ENCODE assay signal across 25 mouse cellular contexts in genomic region chr7:140754556-140754955, GRCm38 (mm10). TPM values are rescaled to one million over a fixed set of nuclear protein-coding genes. Genes with fewer than 3 reads are reported as not detected.
"Had no signal": no experiment of that assay in that cellular context is flagged by ENCODE, and none has a peak within 500 bp of the region (broad histone marks: within the 10 kb centered on the region; RNA-seq: fewer than 3 reads in every experiment).

No protein-coding gene starts in this region.

- H3K27ac ChIP-seq: neural tube, embryonic 13.5 days; neural tube, embryonic 15.5 days; stomach, embryonic 15.5 days; stomach, postnatal 0 days had no signal

- H3K27me3 ChIP-seq: neural tube, embryonic 13.5 days; neural tube, embryonic 15.5 days; stomach, embryonic 15.5 days had no signal

- H3K4me1 ChIP-seq: neural tube, embryonic 13.5 days; neural tube, embryonic 15.5 days; stomach, embryonic 15.5 days had no signal

- H3K4me3 ChIP-seq: neural tube, embryonic 13.5 days; neural tube, embryonic 15.5 days; stomach, embryonic 15.5 days had no signal

- H3K9me3 ChIP-seq: neural tube, embryonic 15.5 days; stomach, embryonic 15.5 days had no signal

- H3K9ac ChIP-seq: neural tube, embryonic 13.5 days; neural tube, embryonic 15.5 days; stomach, embryonic 15.5 days had no signal

- DNase-seq: retina, postnatal 1 day; right cerebral cortex, adult 18-20 months; right cerebral cortex, postnatal 14 days; right cerebral cortex, postnatal 25 days; right cerebral cortex, postnatal 4 days; spleen, adult 18-20 months; thymus, adult 18-20 months; thymus, adult 2 months; thymus, postnatal 14 days; thymus, postnatal 25 days; thymus, postnatal 36 days; thymus, postnatal 4 days had no signal

- H3K4me2 ChIP-seq: neural tube, embryonic 13.5 days; neural tube, embryonic 15.5 days; stomach, embryonic 15.5 days had no signal

- H3K36me3 ChIP-seq: neural tube, embryonic 13.5 days; neural tube, embryonic 15.5 days; stomach, embryonic 15.5 days had no signal

RNA-seq across cellular contexts. Expression of gene Cyp2e1, which starts 9.0 kb away (rescaled TPM):
- total RNA-seq: neutrophil, adult 5-6 weeks had no signal
- polyA plus RNA-seq: neural tube, embryonic 13.5 days; neural tube, embryonic 14.5 days; neural tube, embryonic 15.5 days; stomach, embryonic 14.5 days; stomach, embryonic 16.5 days had no signal

RNA-seq across cellular contexts. Expression of gene Syce1, which starts 33.1 kb away (rescaled TPM):
- total RNA-seq: neutrophil, adult 5-6 weeks had no signal
- polyA plus RNA-seq: neural tube, embryonic 14.5 days; small intestine, adult 2 months had no signal

RNA-seq across cellular contexts. Expression of gene Olfr541, which starts 57.5 kb away (rescaled TPM):
- total RNA-seq: neutrophil, adult 5-6 weeks had no signal
- polyA plus RNA-seq: neural tube, embryonic 13.5 days; neural tube, embryonic 14.5 days; neural tube, embryonic 15.5 days; small intestine, adult 2 months; spleen, adult 2 months; stomach, embryonic 14.5 days; stomach, embryonic 15.5 days; stomach, embryonic 16.5 days; stomach, postnatal 0 days; testis, adult 2 months; thymus, adult 2 months; thymus, postnatal 0 days; urinary bladder, adult 2 months had no signal
